Mouse (Mus musculus) CH12.LX (cell line): ENCODE data around the gene Creb5. TPM values are rescaled to one million over a fixed set of nuclear protein-coding genes. Genes with fewer than 3 reads are reported as not detected.

Source experiments
- DNase-seq: peaks from one replicate; pipeline ENCODE4 v3.0.0-alpha.2; 2013; ENCODE audit errors: extremely low read depth
- H3K27ac ChIP-seq: 2 replicates; pipeline ENCODE4 v1.5.1; 2012; ENCODE audit warnings: low read depth, mild to moderate bottlenecking, control low read depth, moderate library complexity; ENCODE audit not compliant: insufficient read depth
- H3K27me3 ChIP-seq: replicated peaks from 2 replicates; pipeline ENCODE3; 2012; ENCODE audit warnings: inconsistent platforms
- H3K36me3 ChIP-seq, 2 experiments: replicated peaks in 1 of 2; 2 replicates each; pipeline versions ENCODE3 to v1.6.1; 2012; ENCODE audit warnings: inconsistent platforms in 1 of 2, low read length in 1 of 2, mild to moderate bottlenecking in 1 of 2, mixed read lengths in 1 of 2, moderate library complexity in 1 of 2; ENCODE audit not compliant: control insufficient read depth in 1 of 2, insufficient read depth in 1 of 2
- H3K4me1 ChIP-seq, 2 experiments: 2 replicates each; pipeline ENCODE4 v1.6.1; 2012; ENCODE audit warnings: inconsistent platforms in 1 of 2, moderate library complexity in 1 of 2; ENCODE audit not compliant: insufficient read depth in 2 of 2, control insufficient read depth in 1 of 2
- H3K4me2 ChIP-seq: 2 replicates; pipeline ENCODE4 v1.6.1; 2012; ENCODE audit warnings: low read depth, mild to moderate bottlenecking, control low read depth; ENCODE audit not compliant: poor library complexity, insufficient read depth, severe bottlenecking
- H3K4me3 ChIP-seq, 3 experiments: fragments of 150-350 bp in 1 of 3; sonication (generic) in 1 of 3; replicated peaks in 1 of 3; 2 replicates each; pipeline versions ENCODE3 to v1.5.1; 2011 to 2012; ENCODE audit warnings: low read depth in 2 of 3, low read length in 2 of 3, mild to moderate bottlenecking in 2 of 3, moderate library complexity in 2 of 3, control low read depth in 1 of 3, improper control_type of control experiment in 1 of 3, inconsistent platforms in 1 of 3, mixed read lengths in 1 of 3; ENCODE audit not compliant: poor library complexity in 1 of 3
- H3K79me2 ChIP-seq: replicated peaks from 2 replicates; pipeline ENCODE4 v1.6.1; 2012; ENCODE audit warnings: mild to moderate bottlenecking, moderate library complexity; ENCODE audit not compliant: control insufficient read depth, poor library complexity, insufficient read depth, severe bottlenecking; ENCODE audit errors: extremely low read depth
- H3K9ac ChIP-seq: 2 replicates; pipeline ENCODE4 v1.6.1; 2012; ENCODE audit warnings: low read depth, mild to moderate bottlenecking, control low read depth, moderate library complexity; ENCODE audit not compliant: insufficient read depth
- H3K9me3 ChIP-seq: replicated peaks from 2 replicates; pipeline ENCODE3; 2012; ENCODE audit warnings: low read length, inconsistent platforms, mixed read lengths
- CHD2 ChIP-seq: IDR thresholded peaks from 2 replicates; pipeline ENCODE4 v1.6.1; 2011; ENCODE audit warnings: low read length, improper control_type of control experiment
- EP300 ChIP-seq: IDR thresholded peaks from 2 replicates; pipeline ENCODE4 v1.6.1; 2011; ENCODE audit warnings: low read length, improper control_type of control experiment
- ETS1 ChIP-seq: conservative IDR thresholded peaks from 2 replicates; pipeline ENCODE4 v1.6.1; 2012; ENCODE audit warnings: low read depth, mild to moderate bottlenecking, inconsistent platforms, low read length, improper control_type of control experiment, moderate library complexity
- GABPA ChIP-seq: IDR thresholded peaks from 2 replicates; pipeline ENCODE4 v1.6.1; 2012; ENCODE audit warnings: low read depth, low read length, improper control_type of control experiment, inconsistent platforms; ENCODE audit not compliant: insufficient replicate concordance
- JUN ChIP-seq: IDR thresholded peaks from 2 replicates; pipeline ENCODE4 v1.6.1; 2011; ENCODE audit warnings: low read depth, mild to moderate bottlenecking, low read length, improper control_type of control experiment, moderate library complexity; ENCODE audit not compliant: insufficient read depth
- JUND ChIP-seq: conservative IDR thresholded peaks from 2 replicates; pipeline ENCODE4 v1.6.1; 2011; ENCODE audit warnings: low read depth, low read length, improper control_type of control experiment
- MAFK ChIP-seq: IDR thresholded peaks from 2 replicates; pipeline ENCODE4 v1.6.1; 2011; ENCODE audit warnings: low read length, improper control_type of control experiment; ENCODE audit not compliant: insufficient replicate concordance
- MAX ChIP-seq: IDR thresholded peaks from 2 replicates; pipeline ENCODE4 v1.6.1; 2011; ENCODE audit warnings: low read length, improper control_type of control experiment
- MXI1 ChIP-seq: IDR thresholded peaks from 2 replicates; pipeline ENCODE4 v1.6.1; 2011; ENCODE audit warnings: mild to moderate bottlenecking, low read depth, low read length, improper control_type of control experiment
- NRF1 ChIP-seq: IDR thresholded peaks from 2 replicates; pipeline ENCODE4 v1.6.1; 2014; ENCODE audit warnings: low read depth, mild to moderate bottlenecking, inconsistent platforms, low read length, improper control_type of control experiment, moderate library complexity
- TBP ChIP-seq: conservative IDR thresholded peaks from 2 replicates; pipeline ENCODE4 v1.6.1; 2011; ENCODE audit warnings: low read depth, low read length, improper control_type of control experiment
- ZC3H11A ChIP-seq: IDR thresholded peaks from 2 replicates; pipeline ENCODE4 v1.6.1; 2012; ENCODE audit warnings: low read depth, mild to moderate bottlenecking, inconsistent platforms, low read length, improper control_type of control experiment
- ZKSCAN1 ChIP-seq: IDR thresholded peaks from 2 replicates; pipeline ENCODE4 v1.6.1; 2012; ENCODE audit warnings: low read depth, inconsistent platforms, low read length, improper control_type of control experiment, borderline replicate concordance
- ZMIZ1 ChIP-seq: IDR thresholded peaks from 2 replicates; pipeline ENCODE4 v1.6.1; 2012; ENCODE audit warnings: low read depth, mild to moderate bottlenecking, inconsistent platforms, low read length, improper control_type of control experiment
- ZNF384 ChIP-seq: IDR thresholded peaks from 2 replicates; pipeline ENCODE4 v1.6.1; 2012; ENCODE audit warnings: low read depth, low read length, improper control_type of control experiment, inconsistent platforms
- dilution Hi-C: fragments of 300-500 bp; cut with MboI; formaldehyde crosslinking; loops from 2 replicates; pipeline ENCODE4 v1.14.3; 2020; ENCODE audit warnings: low sequenced_read_pairs; ENCODE audit not compliant: extremely low pct_unique_long_range_greater_than_20kb, extremely low pct_ligation_motif_present
- in situ Hi-C: fragments of 300-500 bp; cut with MboI; formaldehyde crosslinking; loops from 3 replicates; pipeline ENCODE4 v1.14.3; 2019; ENCODE audit warnings: low sequenced_read_pairs, low pct_ligation_motif_present, low pct_unique_long_range_greater_than_20kb, mixed read lengths
- polyA plus RNA-seq: library from polyadenylated mRNA; unstranded; fragments of >175 nt; gene quantifications from 2 replicates; pipeline ENCODE4 v1.2.1, GENCODE M21; 2012; ENCODE audit warnings: low read depth; ENCODE audit not compliant: insufficient read length
- total RNA-seq, 2 experiments: library from RNA; depleted of rRNA; stranded (reverse); fragments of 300-350 nt in 1 of 2; fragments of >200 nt in 1 of 2; gene quantifications; 2 replicates each; pipeline ENCODE4 v1.2.3; 2012 to 2014

The Creb5 gene
- total and polyA plus RNA-seq, 3 experiments: 0.68 to 2.1 (median 0.86) TPM

- no peak overlapping the region for H3K4me2 ChIP-seq
- H3K4me1 ChIP-seq: peaks cover 0 to 5% of the 10 kb centered on the region in 2 experiments; a peak in 1 of 4 replicates
- no peak overlapping the region for H3K27ac ChIP-seq
- no peaks in the 10 kb centered on the region for H3K9me3 ChIP-seq
- TF ChIP-seq GABPA: no peak
- TF ChIP-seq TBP: no peak
- TF ChIP-seq JUND: no peak
- TF ChIP-seq NRF1: no peak
- no peak for TF ChIP-seq ZC3H11A
- no peak for TF ChIP-seq CHD2
- TF ChIP-seq, all 38 proteins: peak for 0
- DNase-seq: no peak
- no peak overlapping the region for H3K9ac ChIP-seq
- no peak overlapping the region for H3K4me3 ChIP-seq
- no peaks in the 10 kb centered on the region for H3K36me3 ChIP-seq
- in situ Hi-C loops (no loop called here), dilution Hi-C loops (no loop called here)
- no peaks in the 10 kb centered on the region for H3K27me3 ChIP-seq
- no peaks in the 10 kb centered on the region for H3K79me2 ChIP-seq
Observed at GRCm38 (mm10) chr6:53563546-53564185, 276.6 kb downstream of the Creb5 start.

GRCm38 (mm10) chr6:53569436-53569835, 282.4 kb downstream of the Creb5 start:
- no peaks in the 10 kb centered on the region for H3K9me3 ChIP-seq
- no peak for DNase-seq
- H3K27ac ChIP-seq: no peak overlapping the region
- no peak overlapping the region for H3K9ac ChIP-seq
- no peak overlapping the region for H3K4me2 ChIP-seq
- no peaks in the 10 kb centered on the region for H3K27me3 ChIP-seq
- H3K36me3 ChIP-seq: no peaks in the 10 kb centered on the region
- H3K4me1 ChIP-seq: peaks cover 10 to 32% of the 10 kb centered on the region in 2 experiments; a peak in 3 of 4 replicates
- dilution Hi-C loops (no loop called here), in situ Hi-C loops (no loop called here)
- no peak for TF ChIP-seq TBP
- TF ChIP-seq ZKSCAN1: no peak
- TF ChIP-seq ETS1: no peak
- no peaks in the 10 kb centered on the region for H3K79me2 ChIP-seq
- H3K4me3 ChIP-seq: no peak overlapping the region

GRCm38 (mm10) chr6:53570906-53571305, 283.8 kb downstream of the Creb5 start:
- in situ Hi-C loops: no loop called here

More at GRCm38 (mm10) chr6:53570906-53571305, 283.8 kb downstream of the Creb5 start:
- peaks cover 10 to 32% of the 10 kb centered on the region in 2 experiments; a peak in 3 of 4 replicates for H3K4me1 ChIP-seq
- no peak for DNase-seq
- no peak overlapping the region for H3K4me2 ChIP-seq
- H3K36me3 ChIP-seq: no peaks in the 10 kb centered on the region
- dilution Hi-C loops: no loop called here
- no peak overlapping the region for H3K9ac ChIP-seq
- H3K27me3 ChIP-seq: no peaks in the 10 kb centered on the region
- H3K9me3 ChIP-seq: no peaks in the 10 kb centered on the region
- TF ChIP-seq JUN (no peak), MXI1 (no peak), NRF1 (no peak), EP300 (no peak), ZMIZ1 (no peak), MAFK (no peak), CHD2 (no peak), JUND (no peak), MAX (no peak), ZNF384 (no peak)
- H3K79me2 ChIP-seq: 0 out of 2 replicates have a peak, but pooled peaks cover 3% of the 10 kb centered on the region
- no peak overlapping the region for H3K27ac ChIP-seq
- no peak overlapping the region for H3K4me3 ChIP-seq
